Mouse (Mus musculus): ENCODE data around the gene Ifitm1. TPM values are rescaled to one million over a fixed set of nuclear protein-coding genes. Genes with fewer than 3 reads are reported as not detected.

Gene Ifitm1
- total and polyA plus RNA-seq, 3 experiments = 0.23 TPM; not detected in 2

GRCm38 (mm10) chr7:140951765-140952164 is 15.3 kb upstream of the Ifitm1 start:
- H3K27me3 ChIP-seq (ENCODE audit: control insufficient read depth in 1 of 2, insufficient read depth in 2 of 2, low read length in 2 of 2) = no peaks in the 10 kb centered on the region
- no peak overlapping the region for H3K9ac ChIP-seq (ENCODE audit: control insufficient read depth, low read depth, low read length, poor library complexity, severe bottlenecking)
- H3K36me3 ChIP-seq (ENCODE audit: control insufficient read depth in 1 of 2, insufficient read depth in 2 of 2, low read length in 2 of 2) = peaks cover 0 to 18% of the 10 kb centered on the region in 2 experiments; a peak in 2 of 4 replicates
- H3K79me2 ChIP-seq (ENCODE audit: control insufficient read depth, insufficient read depth, low read length, poor library complexity) = peaks cover 29% of the 10 kb centered on the region
- TF ChIP-seq ZC3H11A (IDR thresholded peaks at IDR 0.05; ENCODE audit: low read depth, low read length) (no peak), ETS1 (IDR thresholded peaks at IDR 0.05; ENCODE audit: low read depth, low read length) (no peak), HCFC1 (IDR thresholded peaks at IDR 0.05; ENCODE audit: low read depth, low read length) (no peak), CHD2 (IDR thresholded peaks at IDR 0.05; ENCODE audit: low read length) (no peak), SMC3 (IDR thresholded peaks at IDR 0.05; ENCODE audit: low read depth, low read length) (no peak), TBP (IDR thresholded peaks at IDR 0.05; ENCODE audit: low read depth, low read length) (no peak), NRF1 (IDR thresholded peaks at IDR 0.05; ENCODE audit: insufficient read depth, low read depth, low read length, poor library complexity, severe bottlenecking) (no peak)
- H3K4me1 ChIP-seq (ENCODE audit: control insufficient read depth in 1 of 2, insufficient read depth in 2 of 2, low read length in 2 of 2) = peaks cover 0 to 29% of the 10 kb centered on the region in 2 experiments; a peak in 3 of 4 replicates
- DNase-seq (ENCODE audit: low read depth, low spot score) = no peak
- no peak overlapping the region for H3K27ac ChIP-seq (ENCODE audit: control insufficient read depth, low read depth, low read length)
- H3K4me3 ChIP-seq (ENCODE audit: control insufficient read depth in 1 of 2, insufficient read depth in 1 of 2, low read depth in 2 of 2, low read length in 2 of 2) = no peak overlapping the region
- no peaks in the 10 kb centered on the region for H3K9me3 ChIP-seq (replicated peaks; ENCODE audit: insufficient read depth, low read length)

DNA sequence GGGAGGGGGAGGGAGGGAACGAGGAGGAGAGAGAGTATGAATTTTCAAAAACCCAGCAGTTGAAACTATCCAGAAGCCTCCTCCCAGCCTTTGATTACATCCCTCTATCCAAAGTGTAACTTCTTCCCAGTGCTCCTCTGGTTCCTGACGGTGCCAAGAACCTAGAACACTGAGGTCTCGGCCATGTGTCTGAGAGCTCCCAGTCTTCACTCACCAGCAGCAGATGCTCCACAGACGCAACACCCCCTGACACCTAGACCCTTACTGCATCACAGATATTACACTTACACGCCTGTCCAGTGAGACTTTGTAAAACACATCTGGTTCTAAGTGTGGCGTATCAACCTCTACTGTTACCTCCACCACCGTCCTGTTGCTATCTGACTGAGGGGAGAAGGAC is 14.6 kb upstream of the Ifitm1 start:
- TF ChIP-seq SIN3A (IDR thresholded peaks at IDR 0.05; ENCODE audit: low read length) = no peak
- TF ChIP-seq UBTF (IDR thresholded peaks at IDR 0.05; ENCODE audit: borderline replicate concordance, insufficient read depth, low read depth, low read length) = no peak
- TF ChIP-seq MEF2A (IDR thresholded peaks at IDR 0.05; ENCODE audit: extremely low read depth, insufficient replicate concordance, low read depth, low read length, poor library complexity, severe bottlenecking) = no peak
- TF ChIP-seq CTCF (IDR thresholded peaks at IDR 0.05 in 2 of 3, conservative IDR thresholded peaks at IDR 0.05 in 1 of 3; ENCODE audit: control insufficient read depth in 1 of 3, insufficient read depth in 1 of 3, low read depth in 2 of 3, low read length in 3 of 3, poor library complexity in 1 of 3, severe bottlenecking in 1 of 3) = no peak
- no peak for TF ChIP-seq E2F4 (IDR thresholded peaks at IDR 0.05; ENCODE audit: borderline replicate concordance, low read depth, low read length)
- no peak for TF ChIP-seq MXI1 (IDR thresholded peaks at IDR 0.05; ENCODE audit: low read depth, low read length)
- no peak for TF ChIP-seq NELFE (IDR thresholded peaks at IDR 0.05; ENCODE audit: low read depth, low read length)
- no peak for TF ChIP-seq ETS1 (IDR thresholded peaks at IDR 0.05; ENCODE audit: low read depth, low read length)
- TF ChIP-seq SMC3 (IDR thresholded peaks at IDR 0.05; ENCODE audit: low read depth, low read length) = no peak
- TF ChIP-seq MYC (IDR thresholded peaks at IDR 0.05; ENCODE audit: low read depth, low read length) = no peak
- TF ChIP-seq EP300 (IDR thresholded peaks at IDR 0.05; ENCODE audit: low read depth in 1 of 2, low read length in 2 of 2) = no peak
- no peak for TF ChIP-seq POLR2AphosphoS2 (IDR thresholded peaks at IDR 0.05; ENCODE audit: low read length)
- TF ChIP-seq TAL1 (IDR thresholded peaks at IDR 0.05; ENCODE audit: low read length) = no peak
- no peak overlapping the region for H3K9ac ChIP-seq (ENCODE audit: control insufficient read depth, low read depth, low read length, poor library complexity, severe bottlenecking)
- DNase-seq (ENCODE audit: low read depth, low spot score) = no peak
- peaks cover 0 to 14% of the 10 kb centered on the region in 2 experiments; a peak in 2 of 4 replicates for H3K36me3 ChIP-seq (ENCODE audit: control insufficient read depth in 1 of 2, insufficient read depth in 2 of 2, low read length in 2 of 2)
- peaks cover 0 to 22% of the 10 kb centered on the region in 2 experiments; a peak in 3 of 4 replicates for H3K4me1 ChIP-seq (ENCODE audit: control insufficient read depth in 1 of 2, insufficient read depth in 2 of 2, low read length in 2 of 2)
- no peaks in the 10 kb centered on the region for H3K27me3 ChIP-seq (ENCODE audit: control insufficient read depth in 1 of 2, insufficient read depth in 2 of 2, low read length in 2 of 2)
- no peak overlapping the region for H3K27ac ChIP-seq (ENCODE audit: control insufficient read depth, low read depth, low read length)
- H3K4me3 ChIP-seq (ENCODE audit: control insufficient read depth in 1 of 2, insufficient read depth in 1 of 2, low read depth in 2 of 2, low read length in 2 of 2) = no peak overlapping the region
- H3K9me3 ChIP-seq (replicated peaks; ENCODE audit: insufficient read depth, low read length) = no peaks in the 10 kb centered on the region
- peaks cover 29% of the 10 kb centered on the region for H3K79me2 ChIP-seq (ENCODE audit: control insufficient read depth, insufficient read depth, low read length, poor library complexity)
